Mouse (Mus musculus) lung, postnatal 14 days (tissue): ENCODE results near the gene Kcnk10.

Experiments
- DNase-seq: peaks from one replicate; pipeline ENCODE4 v3.0.0; 2021

Gene Kcnk10

GRCm38 (mm10) chr12:98396586-98396985 is 181.5 kb downstream of the Kcnk10 start:
- DNase-seq = no peak

- no peak for DNase-seq
These were observed 184.0 kb downstream of the Kcnk10 start for GRCm38 (mm10) chr12:98394115-98394514.

- DNase-seq = no peak
These were observed 186.8 kb downstream of the Kcnk10 start for GRCm38 (mm10) chr12:98391347-98391746.

- DNase-seq = no peak
These were observed 188.5 kb downstream of the Kcnk10 start for GRCm38 (mm10) chr12:98389618-98390017.
